Mouse (Mus musculus): Measurements from ENCODE around the gene Thoc6. TPM values are rescaled to one million over a fixed set of nuclear protein-coding genes. Genes with fewer than 3 reads are reported as not detected.

Thoc6 gene
- 10 to 100 TPM; 12.2 to 12.3 TPM for total RNA-seq (2021)

- intact Hi-C loops (cut with DNase I) = loop anchor here (5.0 kb wide), 1 partner anchor 111 kb away; the partner anchor contains the start of gene Zfp213
- peak; percentile 89 for DNase-seq (ENCODE audit: low spot score)
These were observed at the start of gene Thoc6, which contains the start of gene Hcfc1r1 for GRCm38 (mm10) chr17:23673424-23674073. Gene Thoc6, minus strand, starts transcription at chr17:23673882. Gene Hcfc1r1, plus strand, starts transcription at chr17:23673596.

GRCm38 (mm10) chr17:23722376-23723125 is 48.9 kb upstream of the Thoc6 start, which contains the start of gene 1520401A03Rik:
Gene 1520401A03Rik, minus strand, starts transcription at chr17:23722783.
- intact Hi-C loops (cut with DNase I) = no loop called here
- no peak for DNase-seq (ENCODE audit: low spot score)

GRCm38 (mm10) chr17:23721886-23722285 is 48.2 kb upstream of the Thoc6 start:
- intact Hi-C loops (cut with DNase I) = no loop called here
- no peak for DNase-seq (ENCODE audit: low spot score)

GRCm38 (mm10) chr17:23719455-23719854 is 45.8 kb upstream of the Thoc6 start:
- intact Hi-C loops (cut with DNase I) = no loop called here
- DNase-seq (ENCODE audit: low spot score) = no peak

GRCm38 (mm10) chr17:23717003-23717402 is 43.3 kb upstream of the Thoc6 start:
- intact Hi-C loops (cut with DNase I) = no loop called here
- no peak for DNase-seq (ENCODE audit: low spot score)

- no peak for DNase-seq (ENCODE audit: low spot score)
- intact Hi-C loops (cut with DNase I) = loop anchor here (5.0 kb wide), 1 partner anchor 139 kb away; no protein-coding TSS in a partner anchor
These were observed 32.5 kb upstream of the Thoc6 start for GRCm38 (mm10) chr17:23706212-23706611.

- intact Hi-C loops (cut with DNase I) = loop anchor here (1.0 to 5.0 kb wide), 2 partner anchors 44 to 138 kb away; no protein-coding TSS in a partner anchor
These were observed 31.9 kb upstream of the Thoc6 start for GRCm38 (mm10) chr17:23705525-23706104.

GRCm38 (mm10) chr17:23704741-23705140 is 31.1 kb upstream of the Thoc6 start:
- intact Hi-C loops (cut with DNase I) = loop anchor here (1.0 to 5.0 kb wide), 2 partner anchors 43 to 137 kb away; no protein-coding TSS in a partner anchor
- no peak for DNase-seq (ENCODE audit: low spot score)

More at GRCm38 (mm10) chr17:23705525-23706104, 31.9 kb upstream of the Thoc6 start:
- DNase-seq (ENCODE audit: low spot score) = no peak

- no peak for DNase-seq (ENCODE audit: low spot score)
- intact Hi-C loops (cut with DNase I) = no loop called here
These were observed 29.6 kb upstream of the Thoc6 start for GRCm38 (mm10) chr17:23703301-23703700.

GRCm38 (mm10) chr17:23700079-23700478 is 26.4 kb upstream of the Thoc6 start:
- intact Hi-C loops (cut with DNase I) = no loop called here
- DNase-seq (ENCODE audit: low spot score) = peak; percentile 81

- peak; percentile 23 for DNase-seq (ENCODE audit: low spot score)
- intact Hi-C loops (cut with DNase I) = loop anchor here (1.0 kb wide), 1 partner anchor 22 kb away; the partner anchor contains the start of gene Tnfrsf12a
These were observed 25.7 kb upstream of the Thoc6 start for GRCm38 (mm10) chr17:23699131-23700077.

GRCm38 (mm10) chr17:23695801-23696200 is 22.1 kb upstream of the Thoc6 start:
- DNase-seq (ENCODE audit: low spot score) = no peak
- intact Hi-C loops (cut with DNase I) = no loop called here

GRCm38 (mm10) chr17:23694491-23694890 is 20.8 kb upstream of the Thoc6 start:
- intact Hi-C loops (cut with DNase I) = no loop called here

GRCm38 (mm10) chr17:23683856-23684672 is 10.4 kb upstream of the Thoc6 start, which contains the start of gene Cldn9:
Gene Cldn9, minus strand, starts transcription at chr17:23684026.
- no peak for DNase-seq (ENCODE audit: low spot score)
- intact Hi-C loops (cut with DNase I) = no loop called here

More at GRCm38 (mm10) chr17:23694491-23694890, 20.8 kb upstream of the Thoc6 start:
- no peak for DNase-seq (ENCODE audit: low spot score)

GRCm38 (mm10) chr17:23683226-23683625 is 9.5 kb upstream of the Thoc6 start:
- no peak for DNase-seq (ENCODE audit: low spot score)
- intact Hi-C loops (cut with DNase I) = no loop called here

- no peak for DNase-seq (ENCODE audit: low spot score)
- intact Hi-C loops (cut with DNase I) = no loop called here
These were observed 8.8 kb upstream of the Thoc6 start for GRCm38 (mm10) chr17:23682530-23682929.

- DNase-seq (ENCODE audit: low spot score) = no peak
- intact Hi-C loops (cut with DNase I) = no loop called here
These were observed 8.4 kb upstream of the Thoc6 start for GRCm38 (mm10) chr17:23682092-23682491.

GRCm38 (mm10) chr17:23681086-23681485 is 7.4 kb upstream of the Thoc6 start:
- intact Hi-C loops (cut with DNase I) = no loop called here
- no peak for DNase-seq (ENCODE audit: low spot score)

Measured in heart, postnatal 25 days (tissue).